Mouse (Mus musculus) heart, embryonic 14.5 days (tissue): ENCODE results near the gene Ddx27. TPM values are rescaled to one million over a fixed set of nuclear protein-coding genes. Genes with fewer than 3 reads are reported as not detected.

ENCODE experiments used
- ATAC-seq: fragments of 200-750 bp; cut with Nextera tagmentation; 2 replicates; pipeline ENCODE4 v1.8.0; 2017; ENCODE audit warnings: low read depth, moderate TSS enrichment; ENCODE audit not compliant: insufficient number of reproducible peaks, insufficient read depth, low FRiP score
- H3K27ac ChIP-seq, 2 experiments: fragments of 200-500 bp in 1 of 2; fragments of 300-500 bp in 1 of 2; sonication (generic) in 1 of 2; replicated peaks in 1 of 2; 2 replicates each; pipeline ENCODE4 v1.5.1; 2012 to 2014; ENCODE audit warnings: low read depth in 2 of 2, low read length in 2 of 2, control low read depth in 1 of 2, mild to moderate bottlenecking in 1 of 2, mixed read lengths in 1 of 2; ENCODE audit not compliant: control insufficient read depth in 1 of 2, insufficient read depth in 1 of 2
- H3K27me3 ChIP-seq: fragments of 300-500 bp; sonication (generic); 2 replicates; pipeline ENCODE4 v1.6.1; 2014; ENCODE audit warnings: mild to moderate bottlenecking, low read length, control low read depth; ENCODE audit not compliant: control insufficient read depth, insufficient read depth
- H3K36me3 ChIP-seq: fragments of 300-500 bp; sonication (generic); 2 replicates; pipeline ENCODE4 v1.6.1; 2014; ENCODE audit warnings: mild to moderate bottlenecking, control low read depth, low read length, mixed read lengths; ENCODE audit not compliant: control insufficient read depth, insufficient read depth
- H3K4me1 ChIP-seq, 2 experiments: fragments of 200-500 bp in 1 of 2; fragments of 300-500 bp in 1 of 2; sonication (generic) in 1 of 2; 2 replicates each; pipeline ENCODE4 v1.6.1; 2012 to 2014; ENCODE audit warnings: low read length in 2 of 2, control low read depth in 1 of 2, mixed read lengths in 1 of 2; ENCODE audit not compliant: control insufficient read depth in 2 of 2, insufficient read depth in 2 of 2
- H3K4me2 ChIP-seq: fragments of 300-500 bp; sonication (generic); 2 replicates; pipeline ENCODE4 v1.6.1; 2014; ENCODE audit warnings: mild to moderate bottlenecking, low read length
- H3K4me3 ChIP-seq, 2 experiments: fragments of 200-500 bp in 1 of 2; fragments of 300-500 bp in 1 of 2; sonication (generic) in 1 of 2; 2 replicates each; pipeline ENCODE4 v1.5.1; 2012 to 2014; ENCODE audit warnings: low read length in 2 of 2, mild to moderate bottlenecking in 2 of 2, control low read depth in 1 of 2, low read depth in 1 of 2, moderate library complexity in 1 of 2; ENCODE audit not compliant: control insufficient read depth in 1 of 2, insufficient read depth in 1 of 2
- H3K9ac ChIP-seq: fragments of 300-500 bp; sonication (generic); 2 replicates; pipeline ENCODE4 v1.6.1; 2014; ENCODE audit warnings: mild to moderate bottlenecking, low read length
- H3K9me3 ChIP-seq: fragments of 300-500 bp; sonication (generic); 2 replicates; pipeline ENCODE4 v1.6.1; 2016; ENCODE audit warnings: low read length, control low read depth; ENCODE audit not compliant: control insufficient read depth
- WGBS: fragments of 180-500 bp; shearing (Covaris S2); extraction: QIAGEN DNeasy Blood & Tissue Kit; methylation state at CpG from one replicate; pipeline ENCODE4 v1.1.7; 2014; 5-methylcytosine and 5-hydroxymethylcytosine counted together
- polyA plus RNA-seq: library from polyadenylated mRNA; unstranded; fragments of >200 nt; fragmentation: Nextera tagmentation; extraction: Ambion mirVana; gene quantifications from 2 replicates; pipeline ENCODE4 v1.2.1, GENCODE M21; 2014

Gene Ddx27
- polyA plus RNA-seq, 1 experiment from 2014 or later, result 22.2 TPM

- peak; percentile 68 for ATAC-seq
- Histone ChIP-seq H3K9me3 (no peaks in the 10 kb centered on the region), H3K36me3 (peaks cover 76% of the 10 kb centered on the region), H3K27me3 (no peaks in the 10 kb centered on the region), H3K4me3 (no peak overlapping the region), H3K27ac (peak overlapping the region; percentile 75 to 80), H3K4me2 (0 out of 2 replicates have a peak overlapping the region, but pooled peaks have one; percentile 2), H3K4me1 (peaks cover 8 to 21% of the 10 kb centered on the region in 2 experiments), H3K9ac (peak overlapping the region; percentile 53)
- 52% methylated on average over 8 of the region's 8 CpGs for whole genome bisulfite sequencing
Measured at GRCm38 (mm10) chr2:167048698-167049358, 33.8 kb downstream of the Ddx27 start.

- 63% methylated on average over 9 of the region's 9 CpGs for WGBS
- H3K9ac ChIP-seq, result peak overlapping the region; percentile 42; the same call in 1 of the 2 replicates
- no peaks in the 10 kb centered on the region for H3K9me3 ChIP-seq
- no peak overlapping the region for H3K4me3 ChIP-seq
- H3K36me3 ChIP-seq, result peaks cover 75% of the 10 kb centered on the region
- no peak for ATAC-seq
- H3K27ac ChIP-seq, result peak overlapping the region; percentile 22 to 44; a peak in 2 of 4 replicates
- no peaks in the 10 kb centered on the region for H3K27me3 ChIP-seq
- no peak overlapping the region for H3K4me2 ChIP-seq
- peaks cover 7 to 17% of the 10 kb centered on the region in 2 experiments for H3K4me1 ChIP-seq
Measured at GRCm38 (mm10) chr2:167053127-167053844, 38.3 kb downstream of the Ddx27 start.

- Histone ChIP-seq H3K9ac (no peak overlapping the region), H3K9me3 (no peaks in the 10 kb centered on the region), H3K27me3 (no peaks in the 10 kb centered on the region), H3K36me3 (peaks cover 67% of the 10 kb centered on the region), H3K4me2 (no peak overlapping the region), H3K4me3 (no peak overlapping the region), H3K27ac (no peak overlapping the region), H3K4me1 (peaks cover 2 to 8% of the 10 kb centered on the region in 2 experiments; a peak in 3 of 4 replicates)
- ATAC-seq, result no peak
- 80% methylated on average over 15 of the region's 15 CpGs for WGBS
Measured at GRCm38 (mm10) chr2:167055386-167055785, 40.4 kb downstream of the Ddx27 start.

- no peak overlapping the region for H3K27ac ChIP-seq
- peaks cover 7 to 16% of the 10 kb centered on the region in 2 experiments for H3K4me1 ChIP-seq
- no peaks in the 10 kb centered on the region for H3K27me3 ChIP-seq
- WGBS, result 92% methylated on average over 15 of the region's 15 CpGs
- peaks cover 62% of the 10 kb centered on the region for H3K36me3 ChIP-seq
- ATAC-seq, result no peak
- H3K4me3 ChIP-seq, result no peak overlapping the region
- no peaks in the 10 kb centered on the region for H3K9me3 ChIP-seq
- H3K9ac ChIP-seq, result no peak overlapping the region
- no peak overlapping the region for H3K4me2 ChIP-seq
Measured at GRCm38 (mm10) chr2:167056210-167056941, 41.4 kb downstream of the Ddx27 start.

GRCm38 (mm10) chr2:167056942-167057323 lies 41.9 kb downstream of the Ddx27 start:
- no peak for ATAC-seq
- H3K36me3 ChIP-seq, result peaks cover 57% of the 10 kb centered on the region

GRCm38 (mm10) chr2:167058201-167058600 lies 43.2 kb downstream of the Ddx27 start:
- Histone ChIP-seq H3K36me3 (peaks cover 53% of the 10 kb centered on the region), H3K9me3 (no peaks in the 10 kb centered on the region), H3K27me3 (no peaks in the 10 kb centered on the region), H3K27ac (no peak overlapping the region), H3K9ac (no peak overlapping the region), H3K4me1 (peaks cover 10 to 20% of the 10 kb centered on the region in 2 experiments), H3K4me3 (no peak overlapping the region), H3K4me2 (no peak overlapping the region)
- WGBS, result 52% methylated on average over 3 of the region's 3 CpGs
- no peak for ATAC-seq

More at GRCm38 (mm10) chr2:167056942-167057323, 41.9 kb downstream of the Ddx27 start:
- Histone ChIP-seq H3K27me3 (no peaks in the 10 kb centered on the region), H3K27ac (no peak overlapping the region), H3K4me1 (peaks cover 12 to 21% of the 10 kb centered on the region in 2 experiments), H3K9ac (no peak overlapping the region), H3K9me3 (no peaks in the 10 kb centered on the region), H3K4me2 (no peak overlapping the region), H3K4me3 (no peak overlapping the region)
- WGBS, result 82% methylated on average over 5 of the region's 5 CpGs

GRCm38 (mm10) chr2:167058814-167059387 lies 43.9 kb downstream of the Ddx27 start:
- Histone ChIP-seq H3K27ac (peak overlapping the region in 1 of 2 experiments; percentile 24; a peak in 1 of 4 replicates), H3K27me3 (no peaks in the 10 kb centered on the region), H3K9ac (no peak overlapping the region), H3K4me1 (peaks cover 10 to 16% of the 10 kb centered on the region in 2 experiments), H3K4me2 (no peak overlapping the region), H3K36me3 (peaks cover 52% of the 10 kb centered on the region), H3K9me3 (no peaks in the 10 kb centered on the region), H3K4me3 (no peak overlapping the region)
- 80% methylated on average over 3 of the region's 3 CpGs for WGBS
- no peak for ATAC-seq
